Mouse (Mus musculus) right cerebral cortex, postnatal 4 days (tissue): ENCODE measurements around the gene Dock9.

Experiments used
- DNase-seq: peaks from one replicate; pipeline ENCODE4 v3.0.0-alpha.2; 2022

Dock9 gene

GRCm38 (mm10) chr14:121791112-121791511 is 6.5 kb downstream of the Dock9 start:
- no peak for DNase-seq

- no peak for DNase-seq
Observed at GRCm38 (mm10) chr14:121789273-121789672, 8.4 kb downstream of the Dock9 start.

GRCm38 (mm10) chr14:121788451-121788850 is 9.2 kb downstream of the Dock9 start:
- no peak for DNase-seq

- no peak for DNase-seq
Observed at GRCm38 (mm10) chr14:121787430-121787829, 10.2 kb downstream of the Dock9 start.

GRCm38 (mm10) chr14:121786900-121787299 is 10.7 kb downstream of the Dock9 start:
- DNase-seq, result no peak

GRCm38 (mm10) chr14:121785394-121785793 is 12.2 kb downstream of the Dock9 start:
- DNase-seq, result no peak

GRCm38 (mm10) chr14:121780942-121781531 is 16.6 kb downstream of the Dock9 start:
- DNase-seq, result no peak

- no peak for DNase-seq
Observed at GRCm38 (mm10) chr14:121780144-121780913, 17.3 kb downstream of the Dock9 start.

- no peak for DNase-seq
Observed at GRCm38 (mm10) chr14:121779620-121780019, 18.0 kb downstream of the Dock9 start.

GRCm38 (mm10) chr14:121777279-121777831 is 20.3 kb downstream of the Dock9 start:
- DNase-seq, result no peak

GRCm38 (mm10) chr14:121776749-121777148 is 20.9 kb downstream of the Dock9 start:
- DNase-seq, result no peak

GRCm38 (mm10) chr14:121762021-121762452 is 35.6 kb downstream of the Dock9 start:
- no peak for DNase-seq

GRCm38 (mm10) chr14:121760403-121760802 is 37.2 kb downstream of the Dock9 start:
- DNase-seq, result no peak

GRCm38 (mm10) chr14:121754110-121754509 is 43.5 kb downstream of the Dock9 start:
- no peak for DNase-seq

- no peak for DNase-seq
Observed at GRCm38 (mm10) chr14:121752686-121753426, 44.8 kb downstream of the Dock9 start.

- DNase-seq, result no peak
Observed at GRCm38 (mm10) chr14:121749606-121750005, 48.0 kb downstream of the Dock9 start.

- DNase-seq, result no peak
Observed at GRCm38 (mm10) chr14:121749084-121749483, 48.6 kb downstream of the Dock9 start.

GRCm38 (mm10) chr14:121747360-121747759 is 50.3 kb downstream of the Dock9 start:
- DNase-seq, result no peak

GRCm38 (mm10) chr14:121743787-121744417 is 53.7 kb downstream of the Dock9 start:
- no peak for DNase-seq

GRCm38 (mm10) chr14:121738431-121739403 is 58.9 kb downstream of the Dock9 start:
- peak; percentile 43 for DNase-seq

- peak; percentile 41 for DNase-seq
Observed at GRCm38 (mm10) chr14:121737277-121737676, 60.4 kb downstream of the Dock9 start.

GRCm38 (mm10) chr14:121735678-121736077 is 62.0 kb downstream of the Dock9 start:
- no peak for DNase-seq
